Mouse (Mus musculus) layer of hippocampus, adult 2 months (tissue): ENCODE results near the gene Tpgs1. TPM values are rescaled to one million over a fixed set of nuclear protein-coding genes. Genes with fewer than 3 reads are reported as not detected.
A peak's percentile ranks its signal among the peaks of the same experiment; 100 is the strongest.

Experiments
- DNase-seq, 2 experiments: peaks; one replicate each; pipeline ENCODE4 v3.0.0; 2022; ENCODE audit warnings: low spot score in 2 of 2
- H3K27ac ChIP-seq: fragments of 200-600 bp; 2 replicates; pipeline ENCODE4 v1.8.1; 2022
- H3K4me3 ChIP-seq: fragments of 200-600 bp; 2 replicates; pipeline ENCODE4 v1.8.1; 2022; ENCODE audit warnings: mild to moderate bottlenecking
- CTCF ChIP-seq: fragments of 200-600 bp; conservative IDR thresholded peaks from 2 replicates; pipeline ENCODE4 v1.8.1; 2022; ENCODE audit warnings: antibody characterized with exemption, mild to moderate bottlenecking, moderate library complexity
- total RNA-seq, 2 experiments: library from RNA; stranded (reverse); gene quantifications; 2 replicates each; pipeline ENCODE4 v1.2.3; 2021

The Tpgs1 gene
- total RNA-seq, 2 experiments from 2014 or later: 67.8 to 73.5 TPM

DNA sequence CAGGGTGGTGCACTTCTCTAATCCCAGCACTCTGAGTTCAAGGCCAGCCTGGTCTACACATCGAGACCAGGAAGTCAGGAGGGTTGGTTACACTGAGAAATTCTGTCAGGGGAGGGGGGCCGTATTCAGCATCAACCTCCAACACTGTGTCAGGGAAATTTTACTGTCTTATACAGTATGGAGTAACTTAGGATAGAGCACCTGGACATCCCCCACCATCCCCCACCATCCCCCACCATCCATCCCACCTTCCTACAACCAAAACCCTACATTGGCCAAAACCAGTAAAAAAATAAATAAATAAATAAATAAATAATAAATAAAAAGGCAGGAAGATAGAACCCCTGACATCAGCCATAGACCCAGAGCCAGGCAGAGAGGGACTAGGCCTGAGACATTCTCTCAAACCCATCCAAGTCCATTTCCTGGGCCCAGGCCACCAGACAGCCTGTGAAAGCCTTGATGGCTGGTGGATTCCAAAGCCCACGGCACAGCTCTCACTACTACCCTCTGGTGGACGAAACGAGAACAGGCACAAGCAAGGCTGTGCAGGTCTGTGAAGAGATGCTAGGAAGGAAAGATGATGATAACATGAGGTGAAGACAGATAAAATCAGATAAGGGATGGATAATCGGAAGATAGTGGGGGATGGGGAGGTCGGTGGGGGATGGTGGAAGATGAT is 20.0 kb upstream of the Tpgs1 start:
- peak; percentile 81 to 90 for DNase-seq
- TF ChIP-seq CTCF: peak; percentile 84
- Histone ChIP-seq H3K27ac (no peak overlapping the region), H3K4me3 (no peak overlapping the region)

GRCm38 (mm10) chr10:79652789-79653188 is 16.4 kb upstream of the Tpgs1 start:
- H3K4me3 ChIP-seq: no peak overlapping the region
- no peak for DNase-seq
- no peak overlapping the region for H3K27ac ChIP-seq
- TF ChIP-seq CTCF: no peak

DNA sequence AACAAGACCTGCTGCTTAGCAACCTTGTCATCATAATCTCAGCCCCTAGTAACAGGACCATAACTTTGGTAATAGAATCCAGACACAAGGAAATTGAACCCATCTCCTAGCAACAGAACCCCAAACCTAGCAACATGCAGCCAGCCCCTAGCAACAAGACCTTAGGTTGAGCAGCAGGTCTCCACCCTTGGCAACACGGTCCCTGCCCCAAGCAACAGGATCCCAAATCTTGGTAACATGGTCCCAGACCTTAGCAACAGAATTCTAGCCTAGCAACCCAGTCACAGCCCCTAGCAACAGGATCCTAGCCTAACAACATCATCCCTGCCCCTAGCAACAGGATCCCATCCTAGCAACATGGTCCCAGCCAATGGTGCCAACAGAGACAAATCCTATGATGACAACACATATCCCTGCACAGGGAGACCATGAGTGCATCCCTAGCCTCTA is 14.2 kb upstream of the Tpgs1 start:
- Histone ChIP-seq H3K4me3 (no peak overlapping the region), H3K27ac (peak overlapping the region; percentile 93)
- peak; percentile 55 to 78 for DNase-seq
- no peak for TF ChIP-seq CTCF

DNA sequence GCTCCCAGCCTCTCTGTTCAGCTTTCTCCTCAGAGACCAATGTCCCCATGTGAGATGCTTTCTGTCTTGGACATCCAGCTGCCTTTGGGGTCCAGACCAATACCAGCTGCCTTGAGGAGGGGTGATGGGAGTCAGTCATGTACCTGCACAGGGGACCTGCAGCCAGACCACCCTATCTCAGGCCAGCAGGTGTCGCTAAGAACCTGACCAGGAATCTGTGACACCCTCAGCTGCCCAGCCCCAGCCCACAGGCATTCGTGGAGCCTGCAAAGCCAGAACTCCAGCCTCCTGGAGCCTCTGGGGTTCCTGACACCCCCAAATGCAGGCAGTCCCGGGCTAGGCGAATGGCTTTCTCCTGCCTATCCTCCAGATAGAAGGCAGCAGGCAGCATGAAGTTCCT is 10.3 kb upstream of the Tpgs1 start:
- Histone ChIP-seq H3K27ac (no peak overlapping the region), H3K4me3 (no peak overlapping the region)
- DNase-seq: no peak
- TF ChIP-seq CTCF: peak; percentile 42

GRCm38 (mm10) chr10:79660298-79660697 is 8.9 kb upstream of the Tpgs1 start:
- no peak for DNase-seq
- H3K27ac ChIP-seq: no peak overlapping the region
- peak; percentile 61 for TF ChIP-seq CTCF
- no peak overlapping the region for H3K4me3 ChIP-seq

- TF ChIP-seq CTCF: no peak
- no peak overlapping the region for H3K27ac ChIP-seq
- DNase-seq: no peak
- H3K4me3 ChIP-seq: no peak overlapping the region
Measured at GRCm38 (mm10) chr10:79661861-79662260, 7.3 kb upstream of the Tpgs1 start.

- Histone ChIP-seq H3K4me3 (no peak within 1 kb of the TSS), H3K27ac (no peak within 1 kb of the TSS)
- peak; percentile 95 for TF ChIP-seq CTCF
- peak in 1 of 2 experiments; percentile 74 for DNase-seq
Measured at GRCm38 (mm10) chr10:79664131-79664665, 5.0 kb upstream of the Tpgs1 start, which contains the start of gene Madcam1. TSS of gene Madcam1 (plus strand) at chr10:79664559.

DNA sequence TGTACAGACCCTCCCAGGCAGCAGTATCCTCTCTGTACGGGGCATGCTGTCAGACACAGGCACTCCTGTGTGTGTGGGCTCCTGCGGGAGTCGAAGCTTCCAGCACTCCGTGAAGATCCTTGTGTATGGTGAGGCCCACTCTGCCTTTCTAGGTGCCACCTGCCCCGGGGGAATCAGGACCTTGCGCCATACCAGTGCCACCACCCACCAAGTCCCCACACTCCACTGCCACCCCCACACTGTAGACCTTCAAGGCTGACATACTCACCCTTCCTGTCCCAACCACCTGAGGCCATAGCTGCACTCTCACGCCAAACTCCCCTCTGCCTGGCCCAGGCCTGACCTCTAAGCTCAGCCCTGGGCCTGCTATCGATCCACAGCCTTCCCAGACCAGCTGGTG is 4.1 kb upstream of the Tpgs1 start:
- no peak overlapping the region for H3K4me3 ChIP-seq
- no peak for TF ChIP-seq CTCF
- no peak for DNase-seq
- H3K27ac ChIP-seq: no peak overlapping the region

GRCm38 (mm10) chr10:79666493-79666892 is 2.7 kb upstream of the Tpgs1 start:
- Histone ChIP-seq H3K27ac (no peak overlapping the region), H3K4me3 (no peak overlapping the region)
- no peak for DNase-seq
- no peak for TF ChIP-seq CTCF

GRCm38 (mm10) chr10:79668076-79668475 is 1.1 kb upstream of the Tpgs1 start:
- no peak for DNase-seq
- Histone ChIP-seq H3K27ac (peak overlapping the region; percentile 96), H3K4me3 (no peak overlapping the region)
- TF ChIP-seq CTCF: no peak

GRCm38 (mm10) chr10:79669576-79670057 is 448 bp downstream of the Tpgs1 start:
- peak; percentile 67 to 79 for DNase-seq
- TF ChIP-seq CTCF: no peak
- peak overlapping the region; percentile 90 for H3K4me3 ChIP-seq

GRCm38 (mm10) chr10:79670071-79670888 is 1.1 kb downstream of the Tpgs1 start:
- H3K27ac ChIP-seq: peak overlapping the region; percentile 96
- H3K4me3 ChIP-seq: peak overlapping the region; percentile 90
- no peak for TF ChIP-seq CTCF
- DNase-seq: no peak

More at GRCm38 (mm10) chr10:79669576-79670057, 448 bp downstream of the Tpgs1 start:
- peak overlapping the region; percentile 96 for H3K27ac ChIP-seq

- TF ChIP-seq CTCF: no peak
- no peak overlapping the region for H3K4me3 ChIP-seq
- H3K27ac ChIP-seq: no peak overlapping the region
- no peak for DNase-seq
Measured at GRCm38 (mm10) chr10:79671396-79672087, 2.4 kb downstream of the Tpgs1 start.
